Mouse (Mus musculus) bone marrow macrophage, adult 2 months (primary cell): ENCODE measurements around the gene Prkn.

Experiments
- CTCF ChIP-seq: IDR thresholded peaks from 2 replicates; pipeline ENCODE4 v1.5.1; 2012; ENCODE audit warnings: low read depth, mild to moderate bottlenecking, low read length, moderate library complexity
- POLR2A ChIP-seq: IDR thresholded peaks from 2 replicates; pipeline ENCODE4 v1.6.1; 2012; ENCODE audit warnings: mild to moderate bottlenecking, low read depth, low read length, borderline replicate concordance

DNA sequence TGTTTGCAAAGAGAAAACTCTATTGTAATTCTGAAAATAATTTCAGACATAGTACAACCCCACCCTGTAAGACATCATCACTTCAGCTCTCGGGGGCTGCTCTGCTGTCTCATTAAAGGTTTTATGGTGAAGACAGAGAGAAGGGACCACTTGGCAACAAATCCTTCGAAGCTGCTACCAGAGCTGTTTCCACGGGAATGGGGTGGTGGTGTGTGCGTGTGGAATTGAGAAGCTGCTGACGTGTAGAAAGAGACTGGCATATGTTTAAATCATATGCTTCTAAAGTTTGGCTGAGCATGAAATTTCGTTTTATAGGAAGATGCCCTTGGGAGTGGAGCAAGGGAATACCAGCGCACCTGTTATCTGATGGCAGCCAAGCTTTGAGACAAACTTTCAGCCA is 514.2 kb downstream of the Prkn start:
- TF ChIP-seq POLR2A (no peak), CTCF (no peak)
